Mouse (Mus musculus) midbrain, embryonic 10.5 days (tissue): ENCODE data around the gene Ets1. TPM values are rescaled to one million over a fixed set of nuclear protein-coding genes. Genes with fewer than 3 reads are reported as not detected.

Experiments used
- DNase-seq: peaks from one replicate; pipeline ENCODE4 v3.0.0-alpha.2; 2017; ENCODE audit warnings: low spot score
- H3K27ac ChIP-seq: fragments of 300-500 bp; sonication (generic); replicated peaks from 2 replicates; pipeline ENCODE4 v1.5.1; 2016; ENCODE audit warnings: mild to moderate bottlenecking
- H3K27me3 ChIP-seq: fragments of 300-500 bp; sonication (generic); 2 replicates; pipeline ENCODE4 v1.6.1; 2016; ENCODE audit warnings: low read depth, mild to moderate bottlenecking; ENCODE audit not compliant: poor library complexity, severe bottlenecking
- H3K36me3 ChIP-seq: fragments of 300-500 bp; sonication (generic); 2 replicates; pipeline ENCODE4 v1.6.1; 2016; ENCODE audit warnings: mild to moderate bottlenecking, moderate library complexity
- H3K4me1 ChIP-seq: fragments of 300-500 bp; sonication (generic); 2 replicates; pipeline ENCODE4 v1.6.1; 2016
- H3K4me3 ChIP-seq: fragments of 300-500 bp; sonication (generic); 2 replicates; pipeline ENCODE4 v1.5.1; 2016; ENCODE audit warnings: mild to moderate bottlenecking, moderate library complexity
- H3K9me3 ChIP-seq: fragments of 300-500 bp; sonication (generic); replicated peaks from 2 replicates; pipeline ENCODE4 v1.6.1; 2016; ENCODE audit warnings: mild to moderate bottlenecking
- WGBS: fragments of 180-500 bp; shearing (Covaris S2); methylation state at CpG from one replicate; pipeline ENCODE4 v1.1.7; 2016; 5-methylcytosine and 5-hydroxymethylcytosine counted together
- polyA plus RNA-seq: library from polyadenylated mRNA; unstranded; fragments of >200 nt; fragmentation: Nextera tagmentation; extraction: Ambion mirVana; gene quantifications from 2 replicates; pipeline ENCODE4 v1.2.1, GENCODE M21; 2016

Ets1 gene
- polyA plus RNA-seq = 25.7 and 26.2 TPM in 2 replicates

GRCm38 (mm10) chr9:32635627-32636385 is at the start of gene Ets1:
Gene Ets1, plus strand, starts transcription at chr9:32636221.
- DNase-seq = peak; percentile 36
- Histone ChIP-seq H3K4me3 (peak within 1 kb of the TSS; percentile 25), H3K36me3 (no peaks in the 10 kb centered on the region), H3K4me1 (peaks cover 12% of the 10 kb centered on the region), H3K9me3 (no peaks in the 10 kb centered on the region), H3K27ac (no peak within 1 kb of the TSS), H3K27me3 (peaks cover 49% of the 10 kb centered on the region)
- 2% methylated on average over 10 of the region's 10 CpGs for WGBS

- Histone ChIP-seq H3K36me3 (no peaks in the 10 kb centered on the region), H3K27me3 (peaks cover 40% of the 10 kb centered on the region), H3K4me3 (no peak overlapping the region), H3K27ac (no peak overlapping the region), H3K9me3 (no peaks in the 10 kb centered on the region), H3K4me1 (peaks cover 16% of the 10 kb centered on the region)
- DNase-seq = peak; percentile 81
- WGBS = 8% methylated on average over 8 of the region's 8 CpGs
Measured at GRCm38 (mm10) chr9:32589900-32590299, 46.1 kb upstream of the Ets1 start.

- Histone ChIP-seq H3K27ac (no peak overlapping the region), H3K4me1 (peaks cover 20% of the 10 kb centered on the region), H3K4me3 (no peak overlapping the region), H3K9me3 (no peaks in the 10 kb centered on the region), H3K36me3 (no peaks in the 10 kb centered on the region), H3K27me3 (peaks cover 47% of the 10 kb centered on the region)
- 59% methylated on average over 5 of the region's 5 CpGs for WGBS
- no peak for DNase-seq
Measured at GRCm38 (mm10) chr9:32590571-32590970, 45.5 kb upstream of the Ets1 start.

- Histone ChIP-seq H3K9me3 (no peaks in the 10 kb centered on the region), H3K36me3 (no peaks in the 10 kb centered on the region), H3K4me3 (no peak overlapping the region), H3K4me1 (peaks cover 20% of the 10 kb centered on the region), H3K27ac (peak overlapping the region; percentile 28; the same call in 1 of the 2 replicates), H3K27me3 (peaks cover 61% of the 10 kb centered on the region)
- 10% methylated on average over 14 of the region's 14 CpGs for WGBS
- DNase-seq = peak; percentile 68
Measured at GRCm38 (mm10) chr9:32591732-32592582, 44.1 kb upstream of the Ets1 start.

GRCm38 (mm10) chr9:32592583-32592890 is 43.5 kb upstream of the Ets1 start:
- Histone ChIP-seq H3K4me1 (peaks cover 20% of the 10 kb centered on the region), H3K4me3 (no peak overlapping the region), H3K36me3 (no peaks in the 10 kb centered on the region), H3K27ac (peak overlapping the region; percentile 28; the same call in 1 of the 2 replicates), H3K27me3 (peaks cover 62% of the 10 kb centered on the region), H3K9me3 (no peaks in the 10 kb centered on the region)
- DNase-seq = no peak
- 18% methylated on average over 2 of the region's 2 CpGs for WGBS

- H3K27me3 ChIP-seq = peaks cover 55% of the 10 kb centered on the region
- 21% methylated on average over 1 of the region's 1 CpGs for WGBS
- H3K4me1 ChIP-seq = peaks cover 20% of the 10 kb centered on the region
- no peak for DNase-seq
- no peak overlapping the region for H3K4me3 ChIP-seq
- H3K27ac ChIP-seq = no peak overlapping the region
- H3K9me3 ChIP-seq = no peaks in the 10 kb centered on the region
- no peaks in the 10 kb centered on the region for H3K36me3 ChIP-seq
Measured at GRCm38 (mm10) chr9:32593816-32594215, 42.2 kb upstream of the Ets1 start.

GRCm38 (mm10) chr9:32594346-32594745 is 41.7 kb upstream of the Ets1 start:
- Histone ChIP-seq H3K27ac (no peak overlapping the region), H3K27me3 (peaks cover 55% of the 10 kb centered on the region), H3K4me1 (peaks cover 20% of the 10 kb centered on the region), H3K4me3 (no peak overlapping the region), H3K9me3 (no peaks in the 10 kb centered on the region), H3K36me3 (no peaks in the 10 kb centered on the region)
- 49% methylated on average over 4 of the region's 4 CpGs for WGBS
- no peak for DNase-seq

GRCm38 (mm10) chr9:32595076-32595820 is 40.8 kb upstream of the Ets1 start:
- H3K4me1 ChIP-seq = peaks cover 20% of the 10 kb centered on the region
- H3K9me3 ChIP-seq = no peaks in the 10 kb centered on the region
- peaks cover 55% of the 10 kb centered on the region for H3K27me3 ChIP-seq
- no peak overlapping the region for H3K27ac ChIP-seq
- WGBS = 58% methylated on average over 7 of the region's 7 CpGs
- no peak for DNase-seq
- no peaks in the 10 kb centered on the region for H3K36me3 ChIP-seq
- no peak overlapping the region for H3K4me3 ChIP-seq

GRCm38 (mm10) chr9:32596366-32596765 is 39.7 kb upstream of the Ets1 start:
- no peaks in the 10 kb centered on the region for H3K36me3 ChIP-seq
- H3K4me1 ChIP-seq = peaks cover 20% of the 10 kb centered on the region
- DNase-seq = no peak
- no peak overlapping the region for H3K4me3 ChIP-seq
- WGBS = 83% methylated on average over 8 of the region's 8 CpGs
- H3K27me3 ChIP-seq = peaks cover 46% of the 10 kb centered on the region
- no peaks in the 10 kb centered on the region for H3K9me3 ChIP-seq
- H3K27ac ChIP-seq = no peak overlapping the region

- DNase-seq = no peak
- no peaks in the 10 kb centered on the region for H3K36me3 ChIP-seq
- peaks cover 7% of the 10 kb centered on the region for H3K4me1 ChIP-seq
- H3K27ac ChIP-seq = no peak overlapping the region
- H3K27me3 ChIP-seq = peaks cover 42% of the 10 kb centered on the region
- H3K4me3 ChIP-seq = no peak overlapping the region
- 85% methylated on average over 5 of the region's 5 CpGs for WGBS
- no peaks in the 10 kb centered on the region for H3K9me3 ChIP-seq
Measured at GRCm38 (mm10) chr9:32601953-32602352, 34.1 kb upstream of the Ets1 start.

GRCm38 (mm10) chr9:32603097-32603496 is 32.9 kb upstream of the Ets1 start:
- no peaks in the 10 kb centered on the region for H3K36me3 ChIP-seq
- no peak overlapping the region for H3K27ac ChIP-seq
- WGBS = 88% methylated on average over 7 of the region's 7 CpGs
- H3K4me1 ChIP-seq = peaks cover 16% of the 10 kb centered on the region
- no peak for DNase-seq
- peaks cover 52% of the 10 kb centered on the region for H3K27me3 ChIP-seq
- no peak overlapping the region for H3K4me3 ChIP-seq
- H3K9me3 ChIP-seq = no peaks in the 10 kb centered on the region

- 28% methylated on average over 7 of the region's 7 CpGs for WGBS
- Histone ChIP-seq H3K9me3 (no peaks in the 10 kb centered on the region), H3K36me3 (no peaks in the 10 kb centered on the region), H3K4me1 (peaks cover 16% of the 10 kb centered on the region), H3K27ac (0 out of 2 replicates have a peak overlapping the region, but pooled peaks have one; percentile 35), H3K4me3 (no peak overlapping the region), H3K27me3 (peaks cover 73% of the 10 kb centered on the region)
- DNase-seq = peak; percentile 42
Measured at GRCm38 (mm10) chr9:32607218-32607617, 28.8 kb upstream of the Ets1 start.
